Comparison of ENCODE assay signal across 24 mouse cellular contexts in genomic region chr3:117107986-117108385, GRCm38 (mm10).
DNase-seq lines count a peak whose midpoint lies in the region; ATAC-seq and TF ChIP-seq lines count a peak whose summit lies in the region.
"Had no signal": no experiment of that assay in that cellular context is flagged by ENCODE, and none has a peak within 500 bp of the region (broad histone marks: within the 10 kb centered on the region; RNA-seq: fewer than 3 reads in every experiment).

No protein-coding gene starts in this region.

- H3K27me3 ChIP-seq in kidney, postnatal 0 days (ENCODE audit: insufficient read depth, low read length) = no peaks in the 10 kb centered on the region
- H3K27me3 ChIP-seq in kidney, embryonic 15.5 days = no peaks in the 10 kb centered on the region
- H3K27me3 ChIP-seq in midbrain, embryonic 11.5 days (ENCODE audit: control insufficient read depth, insufficient read depth, low read length) = no peaks in the 10 kb centered on the region
- no peaks in the 10 kb centered on the region for H3K27me3 ChIP-seq in midbrain, postnatal 0 days (ENCODE audit: insufficient read depth, low read length)
- H3K27me3 ChIP-seq: embryonic facial prominence, embryonic 15.5 days; hindbrain, embryonic 12.5 days; hindbrain, embryonic 15.5 days had no signal

- no peak overlapping the region for H3K4me2 ChIP-seq in kidney, postnatal 0 days (ENCODE audit: low read length)
- H3K4me2 ChIP-seq in kidney, embryonic 15.5 days = no peak overlapping the region
- no peak overlapping the region for H3K4me2 ChIP-seq in midbrain, embryonic 11.5 days
- H3K4me2 ChIP-seq in midbrain, postnatal 0 days (ENCODE audit: low read depth, low read length, poor library complexity, severe bottlenecking) = no peak overlapping the region
- H3K4me2 ChIP-seq: embryonic facial prominence, embryonic 15.5 days; hindbrain, embryonic 12.5 days; hindbrain, embryonic 15.5 days had no signal

- H3K4me3 ChIP-seq in kidney, postnatal 0 days (replicated peaks; ENCODE audit: low read depth, low read length) = no peak overlapping the region
- H3K4me3 ChIP-seq in kidney, embryonic 15.5 days (replicated peaks) = no peak overlapping the region
- H3K4me3 ChIP-seq in midbrain, embryonic 11.5 days (ENCODE audit: low read depth, low read length) = no peak overlapping the region
- H3K4me3 ChIP-seq in midbrain, postnatal 0 days (ENCODE audit: low read depth, low read length) = no peak overlapping the region
- H3K4me3 ChIP-seq: embryonic facial prominence, embryonic 15.5 days; gastrocnemius, adult 2 months; heart, adult 2 months; heart, embryonic 10.5 days; hindbrain, embryonic 12.5 days; hindbrain, embryonic 15.5 days had no signal

- no peaks in the 10 kb centered on the region for H3K9me3 ChIP-seq in kidney, postnatal 0 days (replicated peaks; ENCODE audit: low read length)
- no peaks in the 10 kb centered on the region for H3K9me3 ChIP-seq in kidney, embryonic 15.5 days (replicated peaks)
- no peaks in the 10 kb centered on the region for H3K9me3 ChIP-seq in midbrain, embryonic 11.5 days (ENCODE audit: control insufficient read depth, low read length)
- H3K9me3 ChIP-seq in midbrain, postnatal 0 days (ENCODE audit: low read length) = no peaks in the 10 kb centered on the region
- H3K9me3 ChIP-seq: embryonic facial prominence, embryonic 15.5 days; heart, embryonic 10.5 days; hindbrain, embryonic 12.5 days; hindbrain, embryonic 15.5 days had no signal

- peak; percentile 5 for DNase-seq in kidney, postnatal 0 days (ENCODE audit: low spot score)
- peak; percentile 82 for DNase-seq in midbrain, embryonic 11.5 days (ENCODE audit: low spot score, missing footprints)
- DNase-seq in midbrain, postnatal 0 days (ENCODE audit: low spot score) = no peak
- DNase-seq in retina, embryonic 14.5 days (ENCODE audit: low spot score) = peak; percentile 32
- no peak for DNase-seq in retina, postnatal 1 day
- no peak for DNase-seq in gastrocnemius, adult 8-10 months (ENCODE audit: low spot score in 2 of 2)
- DNase-seq: adrenal gland, adult 2 months; adrenal gland, postnatal 14 days; cerebellum, adult 11-12 months; cerebellum, adult 8-10 months; cerebellum, postnatal 10 days; cerebellum, postnatal 36 days; embryo, embryonic 11 days; forebrain, postnatal 0 days; gastrocnemius, adult 2 months; gastrocnemius, postnatal 25 days; heart, adult 2 months had no signal

- no peak for TF ChIP-seq CTCF in kidney, postnatal 0 days (IDR thresholded peaks at IDR 0.05; ENCODE audit: low read depth)
- no peak for TF ChIP-seq CTCF in midbrain, postnatal 0 days (IDR thresholded peaks at IDR 0.05)

- H3K27ac ChIP-seq in kidney, postnatal 0 days = no peak overlapping the region
- no peak overlapping the region for H3K27ac ChIP-seq in kidney, embryonic 15.5 days
- H3K27ac ChIP-seq in midbrain, embryonic 11.5 days (ENCODE audit: low read depth, low read length) = no peak overlapping the region
- H3K27ac ChIP-seq in midbrain, postnatal 0 days (ENCODE audit: low read depth, low read length) = no peak overlapping the region
- H3K27ac ChIP-seq: embryonic facial prominence, embryonic 15.5 days; heart, embryonic 10.5 days; hindbrain, embryonic 12.5 days; hindbrain, embryonic 15.5 days had no signal

- no peaks in the 10 kb centered on the region for H3K4me1 ChIP-seq in kidney, postnatal 0 days (replicated peaks; ENCODE audit: insufficient read depth, low read length)
- no peaks in the 10 kb centered on the region for H3K4me1 ChIP-seq in kidney, embryonic 15.5 days
- no peaks in the 10 kb centered on the region for H3K4me1 ChIP-seq in midbrain, embryonic 11.5 days (ENCODE audit: control insufficient read depth, insufficient read depth, low read length)
- H3K4me1 ChIP-seq in midbrain, postnatal 0 days (ENCODE audit: insufficient read depth, low read length) = no peaks in the 10 kb centered on the region; the same call in 1 of the 2 replicates
- H3K4me1 ChIP-seq: heart, embryonic 10.5 days; hindbrain, embryonic 12.5 days; hindbrain, embryonic 15.5 days had no signal

- 67% methylated on average over 6 of the region's 6 CpGs for WGBS in kidney, postnatal 0 days
- 74% methylated on average over 6 of the region's 6 CpGs for WGBS in kidney, embryonic 15.5 days
- WGBS in midbrain, embryonic 11.5 days = 58% methylated on average over 6 of the region's 6 CpGs
- 33% methylated on average over 6 of the region's 6 CpGs for WGBS in midbrain, postnatal 0 days

- ATAC-seq in kidney, postnatal 0 days (replicated peaks; ENCODE audit: low FRiP score, low read depth) = no peak
- ATAC-seq in kidney, embryonic 15.5 days (replicated peaks; ENCODE audit: low FRiP score) = no peak
- ATAC-seq in midbrain, embryonic 11.5 days (ENCODE audit: low FRiP score) = no peak
- no peak for ATAC-seq in midbrain, postnatal 0 days (ENCODE audit: low FRiP score)
- ATAC-seq: CD4-positive, CD25-positive, alpha-beta regulatory T cell, adult 4 months; forebrain, embryonic 14.5 days; forebrain, postnatal 0 days had no signal

- H3K9ac ChIP-seq in kidney, postnatal 0 days (ENCODE audit: low read depth, low read length) = no peak overlapping the region
- no peak overlapping the region for H3K9ac ChIP-seq in kidney, embryonic 15.5 days
- no peak overlapping the region for H3K9ac ChIP-seq in midbrain, embryonic 11.5 days (ENCODE audit: low read length)
- no peak overlapping the region for H3K9ac ChIP-seq in midbrain, postnatal 0 days (replicated peaks; ENCODE audit: low read length, poor library complexity, severe bottlenecking)
- H3K9ac ChIP-seq: embryonic facial prominence, embryonic 15.5 days; forebrain, postnatal 0 days; hindbrain, embryonic 12.5 days; hindbrain, embryonic 15.5 days had no signal

- no peaks in the 10 kb centered on the region for H3K36me3 ChIP-seq in kidney, postnatal 0 days (ENCODE audit: insufficient read depth, low read length)
- H3K36me3 ChIP-seq in kidney, embryonic 15.5 days = no peaks in the 10 kb centered on the region
- H3K36me3 ChIP-seq in midbrain, embryonic 11.5 days (ENCODE audit: control insufficient read depth, insufficient read depth, low read length) = no peaks in the 10 kb centered on the region
- H3K36me3 ChIP-seq in midbrain, postnatal 0 days (ENCODE audit: insufficient read depth, low read length) = no peaks in the 10 kb centered on the region
- H3K36me3 ChIP-seq: embryonic facial prominence, embryonic 15.5 days; heart, embryonic 10.5 days; hindbrain, embryonic 12.5 days; hindbrain, embryonic 15.5 days had no signal

Comparison
In these comparisons a context has a peak if more than half of its experiments do, and no peak if none do; other contexts are left out.
1. DNase-seq: peak in kidney, postnatal 0 days (single experiment), midbrain, embryonic 11.5 days (single experiment) and retina, embryonic 14.5 days (single experiment); none in midbrain, postnatal 0 days (single experiment), retina, postnatal 1 day (single experiment) and gastrocnemius, adult 8-10 months (0 of 2).